In the genomic region with DNA sequence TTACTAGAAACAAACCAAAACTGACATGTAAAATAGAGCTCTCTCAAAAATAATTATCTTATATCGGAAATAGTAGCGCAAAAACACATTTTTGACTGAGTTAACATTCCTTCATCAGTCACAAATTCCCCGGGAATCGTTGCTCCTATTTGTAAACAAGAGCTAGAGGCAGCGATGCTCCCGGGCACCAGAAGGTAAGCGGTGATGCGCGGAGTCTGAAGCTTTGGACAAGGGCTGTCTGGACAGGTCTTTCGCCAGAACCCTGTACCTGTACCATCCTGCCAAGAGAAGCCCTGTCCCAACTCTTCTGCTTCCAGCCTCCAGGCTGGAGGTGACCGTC, we compare ENCODE assay signal across 9 mouse cellular contexts. TPM values are rescaled to one million over a fixed set of nuclear protein-coding genes. Genes with fewer than 3 reads are reported as not detected.
A peak's percentile ranks its signal among the peaks of the same experiment; 100 is the strongest.
DNase-seq lines count a peak whose midpoint lies in the region; ATAC-seq and TF ChIP-seq lines count a peak whose summit lies in the region.
"Had no signal": no experiment of that assay in that cellular context is flagged by ENCODE, and none has a peak within 500 bp of the region (broad histone marks: within the 10 kb centered on the region; RNA-seq: fewer than 3 reads in every experiment).

No protein-coding gene starts in this region.

- peak overlapping the region; percentile 88 for H3K4me2 ChIP-seq in heart, embryonic 12.5 days
- H3K4me2 ChIP-seq in heart, embryonic 16.5 days (ENCODE audit: low read depth, low read length), result peak overlapping the region; percentile 100

- peak overlapping the region; percentile 61; the same call in 1 of the 2 replicates for H3K9ac ChIP-seq in heart, embryonic 12.5 days
- H3K9ac ChIP-seq in ES-E14 (ENCODE audit: insufficient read depth, low read depth, low read length, poor library complexity, severe bottlenecking), result peak overlapping the region; percentile 24
- H3K9ac ChIP-seq in heart, embryonic 16.5 days (ENCODE audit: low read length), result no peak overlapping the region

- 12% methylated on average over 11 of the region's 11 CpGs for WGBS in heart, embryonic 12.5 days
- WGBS in heart, embryonic 16.5 days, result 11% methylated on average over 11 of the region's 11 CpGs

- no peak for DNase-seq in heart, postnatal 25 days (ENCODE audit: low spot score)
- peak; percentile 7 for DNase-seq in ES-E14 (ENCODE audit: low read depth, low spot score)
- DNase-seq in left cerebral cortex, adult 11 months (ENCODE audit: low spot score), result no peak
- DNase-seq in frontal cortex, adult 2 months (ENCODE audit: extremely low spot score in 1 of 2, low spot score in 1 of 2), result no peak

- no peaks in the 10 kb centered on the region for H3K36me3 ChIP-seq in heart, embryonic 12.5 days
- no peaks in the 10 kb centered on the region for H3K36me3 ChIP-seq in ES-E14 (ENCODE audit: control insufficient read depth, insufficient read depth, low read length, poor library complexity, severe bottlenecking)
- no peaks in the 10 kb centered on the region for H3K36me3 ChIP-seq in heart, embryonic 16.5 days (ENCODE audit: control insufficient read depth, insufficient read depth)

- peak overlapping the region; percentile 59 for H3K4me3 ChIP-seq in heart, embryonic 12.5 days
- H3K4me3 ChIP-seq in ES-E14 (ENCODE audit: insufficient read depth in 1 of 2, low read depth in 1 of 2, low read length in 2 of 2, poor library complexity in 1 of 2, severe bottlenecking in 1 of 2), result peak overlapping the region; percentile 43 to 57
- peak overlapping the region; percentile 65 for H3K4me3 ChIP-seq in heart, embryonic 16.5 days (ENCODE audit: low read length)

- H3K27ac ChIP-seq in heart, embryonic 12.5 days (ENCODE audit: poor library complexity, severe bottlenecking), result no peak overlapping the region
- H3K27ac ChIP-seq in ES-E14 (ENCODE audit: insufficient read depth, low read depth, low read length, poor library complexity, severe bottlenecking), result no peak overlapping the region
- H3K27ac ChIP-seq in heart, embryonic 16.5 days (ENCODE audit: low read length), result no peak overlapping the region

- intact Hi-C loops in heart, postnatal 25 days (cut with DNase I), result no loop called here

- H3K4me1 ChIP-seq in heart, embryonic 12.5 days (replicated peaks), result peaks cover 18% of the 10 kb centered on the region
- peaks cover 0 to 2% of the 10 kb centered on the region in 2 experiments; a peak in 1 of 4 replicates for H3K4me1 ChIP-seq in ES-E14 (ENCODE audit: control insufficient read depth in 2 of 2, insufficient read depth in 2 of 2, low read length in 2 of 2, poor library complexity in 1 of 2)
- peaks cover 10% of the 10 kb centered on the region for H3K4me1 ChIP-seq in heart, embryonic 16.5 days (ENCODE audit: control insufficient read depth, insufficient read depth, low read length)

- in situ Hi-C loops in ES-E14 (cut with MboI; ENCODE audit: low sequenced_read_pairs in 2 of 2, unreplicated experiment in 2 of 2), result no loop called here

- ATAC-seq in heart, embryonic 12.5 days (ENCODE audit: insufficient number of reproducible peaks, low FRiP score), result peak; percentile 6; the same call in 1 of the 2 replicates
- no peak for ATAC-seq in heart, embryonic 16.5 days (replicated peaks; ENCODE audit: extremely low read depth, insufficient read depth, low FRiP score)
- 0 out of 2 replicates have a peak, but pooled peaks have one; percentile 8 for ATAC-seq in megakaryocyte-erythroid progenitor cell, adult 5-6 weeks (replicated peaks; ENCODE audit: low FRiP score, low TSS enrichment, poor library complexity, severe bottlenecking)
- ATAC-seq in activated CD4-positive, CD25-positive, alpha-beta regulatory T cell, adult 4 months, result no peak

- peaks cover 51% of the 10 kb centered on the region for H3K27me3 ChIP-seq in heart, embryonic 12.5 days (replicated peaks)
- H3K27me3 ChIP-seq in heart, embryonic 16.5 days (ENCODE audit: control insufficient read depth, insufficient read depth, low read length), result peaks cover 36% of the 10 kb centered on the region

- H3K9me3 ChIP-seq in heart, embryonic 12.5 days (replicated peaks), result no peaks in the 10 kb centered on the region
- H3K9me3 ChIP-seq in ES-E14 (ENCODE audit: control insufficient read depth, insufficient read depth, low read depth, low read length), result no peaks in the 10 kb centered on the region
- no peaks in the 10 kb centered on the region for H3K9me3 ChIP-seq in heart, embryonic 16.5 days (replicated peaks; ENCODE audit: control insufficient read depth, low read length)

TF ChIP-seq in ES-E14, 5 proteins besides CTCF, POLR2A, EP300 and RAD21:
- TF ChIP-seq ZNF384 (IDR thresholded peaks at IDR 0.05; ENCODE audit: low read depth, low read length), result no peak

RNA-seq across cellular contexts. Expression of gene Gpr176, which starts 0.7 kb away (rescaled TPM):
- 0.06 and 0.08 TPM in 2 replicates for polyA plus RNA-seq in heart, embryonic 12.5 days (2016; fragmentation: Nextera tagmentation; extraction: Ambion mirVana)
- under 1 TPM; 0.10 to 0.11 TPM for total RNA-seq in heart, postnatal 25 days (2021)
- total RNA-seq in ES-E14 (2012; rRNA removed), result 0.22 and 0.26 TPM in 2 replicates
- 0.53 and 0.54 TPM in 2 replicates for polyA plus RNA-seq in heart, embryonic 16.5 days (2015; fragmentation: Nextera tagmentation; extraction: Ambion mirVana)
- total RNA-seq in megakaryocyte-erythroid progenitor cell, adult 5-6 weeks (2014; fragmentation: Nextera tagmentation), result not detected in 2 replicates
- not detected in 2 replicates for total RNA-seq in megakaryocyte-erythroid progenitor cell, adult 5-6 weeks (2017)
- under 1 TPM in 1 of 2 experiments, not detected in 1; 0.11 TPM for polyA plus RNA-seq in activated CD4-positive, CD25-positive, alpha-beta regulatory T cell, adult 4 months (2017; shearing (Covaris generic))
- 3.7 and 4.7 TPM in 2 replicates for polyA plus RNA-seq in frontal cortex, adult 2 months (2012; rRNA removed)
- total RNA-seq: MEL had no signal

RNA-seq across cellular contexts. Expression of gene Eif2ak4, which starts 15.9 kb away (rescaled TPM):
- 9.5 and 9.8 TPM in 2 replicates for polyA plus RNA-seq in heart, embryonic 12.5 days (2016; fragmentation: Nextera tagmentation; extraction: Ambion mirVana)
- total RNA-seq in heart, postnatal 25 days (2021), result 1 to 10 TPM; 5.6 to 6.4 TPM
- total RNA-seq in ES-E14 (2012; rRNA removed), result 8.1 and 10.5 TPM in 2 replicates
- polyA plus RNA-seq in heart, embryonic 16.5 days (2015; fragmentation: Nextera tagmentation; extraction: Ambion mirVana), result 6.1 and 6.5 TPM in 2 replicates
- 18.1 and 21.0 TPM in 2 replicates for total RNA-seq in megakaryocyte-erythroid progenitor cell, adult 5-6 weeks (2014; fragmentation: Nextera tagmentation)
- 12.6 and 17.9 TPM in 2 replicates for total RNA-seq in megakaryocyte-erythroid progenitor cell, adult 5-6 weeks (2017)
- polyA plus RNA-seq in activated CD4-positive, CD25-positive, alpha-beta regulatory T cell, adult 4 months (2017; shearing (Covaris generic)), result 1 to 10 TPM; 2.0 to 2.7 TPM
- polyA plus RNA-seq in frontal cortex, adult 2 months (2012; rRNA removed), result 19.1 and 22.0 TPM in 2 replicates

Comparison
In these comparisons a context has a peak if more than half of its experiments do, and no peak if none do; other contexts are left out.
1. ATAC-seq: peak in heart, embryonic 12.5 days (single experiment) and megakaryocyte-erythroid progenitor cell, adult 5-6 weeks (single experiment); none in heart, embryonic 16.5 days (single experiment) and activated CD4-positive, CD25-positive, alpha-beta regulatory T cell, adult 4 months (single experiment).
2. Peak in every context shown above with its lines, with median percentiles within 50 percentile points of each other: H3K4me3 ChIP-seq.